In the genomic region with DNA sequence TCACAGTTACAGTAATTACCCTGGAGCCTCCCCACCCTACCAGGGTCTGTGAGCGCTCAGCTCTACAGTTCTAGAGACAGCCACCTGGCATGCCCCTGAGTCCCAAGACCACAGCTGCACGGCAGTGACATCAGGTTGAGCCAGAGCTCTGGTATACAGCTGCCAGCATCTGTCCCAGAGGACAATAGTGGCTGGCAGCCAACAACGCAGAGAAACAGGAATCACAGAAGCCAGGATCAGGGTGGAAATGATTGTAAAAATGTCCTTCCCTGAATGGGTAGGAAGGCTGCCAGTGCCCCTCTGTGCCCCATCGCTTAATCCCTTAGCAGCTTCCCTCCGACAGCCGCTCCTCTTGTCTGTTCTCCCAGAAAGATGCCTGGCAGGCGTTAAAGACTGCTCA, we compare ENCODE assay signal across 13 mouse cellular contexts.
DNase-seq lines count a peak whose midpoint lies in the region; ATAC-seq and TF ChIP-seq lines count a peak whose summit lies in the region.
"Had no signal": no experiment of that assay in that cellular context is flagged by ENCODE, and none has a peak within 500 bp of the region (broad histone marks: within the 10 kb centered on the region; RNA-seq: fewer than 3 reads in every experiment).

No protein-coding gene starts in this region.

- DNase-seq in embryonic facial prominence, embryonic 11.5 days (ENCODE audit: low spot score), result peak; percentile 14
- no peak for DNase-seq in embryonic facial prominence, embryonic 10.5 days (ENCODE audit: low spot score)
- DNase-seq in cerebellum, adult 8-10 months, result no peak
- no peak for DNase-seq in adipocyte (ENCODE audit: low spot score)
- DNase-seq: adrenal gland, adult 2 months; cerebellum, adult 9-10 months; kidney, adult 8-10 months; thymus, postnatal 36 days had no signal

- no peak overlapping the region; the same call in 1 of the 2 replicates for H3K27ac ChIP-seq in embryonic facial prominence, embryonic 11.5 days (replicated peaks; ENCODE audit: low read depth, low read length)
- H3K27ac ChIP-seq in embryonic facial prominence, embryonic 10.5 days (replicated peaks), result no peak overlapping the region
- H3K27ac ChIP-seq in hindbrain, embryonic 15.5 days (replicated peaks), result peak overlapping the region; percentile 71
- no peak overlapping the region for H3K27ac ChIP-seq in hindbrain, embryonic 12.5 days
- H3K27ac ChIP-seq in forebrain, embryonic 16.5 days (ENCODE audit: low read length), result no peak overlapping the region
- H3K27ac ChIP-seq: heart, embryonic 13.5 days had no signal

- no peak overlapping the region for H3ac ChIP-seq in myocyte (ENCODE audit: control insufficient read depth, insufficient read length)

- H3K4me3 ChIP-seq in embryonic facial prominence, embryonic 11.5 days (ENCODE audit: low read depth, low read length), result no peak overlapping the region
- no peak overlapping the region for H3K4me3 ChIP-seq in embryonic facial prominence, embryonic 10.5 days
- H3K4me3 ChIP-seq in hindbrain, embryonic 15.5 days, result no peak overlapping the region
- no peak overlapping the region for H3K4me3 ChIP-seq in hindbrain, embryonic 12.5 days
- H3K4me3 ChIP-seq in forebrain, embryonic 16.5 days (replicated peaks; ENCODE audit: low read length), result no peak overlapping the region
- H3K4me3 ChIP-seq in myocyte, result no peak overlapping the region
- H3K4me3 ChIP-seq: heart, embryonic 13.5 days had no signal

- H3K36me3 ChIP-seq in embryonic facial prominence, embryonic 11.5 days (replicated peaks; ENCODE audit: control insufficient read depth, insufficient read depth, low read depth, low read length), result no peaks in the 10 kb centered on the region
- no peaks in the 10 kb centered on the region for H3K36me3 ChIP-seq in embryonic facial prominence, embryonic 10.5 days (replicated peaks)
- H3K36me3 ChIP-seq in hindbrain, embryonic 15.5 days, result no peaks in the 10 kb centered on the region
- no peaks in the 10 kb centered on the region for H3K36me3 ChIP-seq in hindbrain, embryonic 12.5 days
- H3K36me3 ChIP-seq in forebrain, embryonic 16.5 days (ENCODE audit: control insufficient read depth, insufficient read depth), result no peaks in the 10 kb centered on the region
- H3K36me3 ChIP-seq in myocyte (ENCODE audit: control insufficient read depth, insufficient read depth), result no peaks in the 10 kb centered on the region
- H3K36me3 ChIP-seq: heart, embryonic 13.5 days had no signal

- no peak overlapping the region for H3K4me2 ChIP-seq in embryonic facial prominence, embryonic 11.5 days (ENCODE audit: low read depth, low read length)
- no peak overlapping the region for H3K4me2 ChIP-seq in hindbrain, embryonic 15.5 days
- no peak overlapping the region for H3K4me2 ChIP-seq in hindbrain, embryonic 12.5 days (replicated peaks)
- no peak overlapping the region for H3K4me2 ChIP-seq in forebrain, embryonic 16.5 days (ENCODE audit: low read length)
- peak overlapping the region; percentile 18 for H3K4me2 ChIP-seq in myocyte (ENCODE audit: low read depth)
- H3K4me2 ChIP-seq: heart, embryonic 13.5 days had no signal

- H3K27me3 ChIP-seq in embryonic facial prominence, embryonic 11.5 days (ENCODE audit: control insufficient read depth, insufficient read depth, low read length), result no peaks in the 10 kb centered on the region
- H3K27me3 ChIP-seq in embryonic facial prominence, embryonic 10.5 days (replicated peaks; ENCODE audit: low read depth, poor library complexity, severe bottlenecking), result no peaks in the 10 kb centered on the region
- no peaks in the 10 kb centered on the region for H3K27me3 ChIP-seq in hindbrain, embryonic 15.5 days
- no peaks in the 10 kb centered on the region for H3K27me3 ChIP-seq in hindbrain, embryonic 12.5 days
- no peaks in the 10 kb centered on the region for H3K27me3 ChIP-seq in forebrain, embryonic 16.5 days (replicated peaks; ENCODE audit: control insufficient read depth, insufficient read depth, low read length)
- H3K27me3 ChIP-seq in myocyte (ENCODE audit: control insufficient read depth, insufficient read depth, insufficient read length), result no peaks in the 10 kb centered on the region
- H3K27me3 ChIP-seq: heart, embryonic 13.5 days had no signal

- ATAC-seq in embryonic facial prominence, embryonic 11.5 days (replicated peaks; ENCODE audit: insufficient number of reproducible peaks, low FRiP score, low TSS enrichment, low read depth), result no peak
- peak; percentile 85; the same call in 1 of the 2 replicates for ATAC-seq in hindbrain, embryonic 15.5 days (ENCODE audit: low FRiP score, low read depth)
- ATAC-seq in hindbrain, embryonic 12.5 days (ENCODE audit: low FRiP score), result no peak
- ATAC-seq in forebrain, embryonic 16.5 days, result peak; percentile 58; the same call in 1 of the 2 replicates

- no peak for TF ChIP-seq POLR2A in myocyte (IDR thresholded peaks at IDR 0.05; ENCODE audit: insufficient read length, low read depth)

- H3K9ac ChIP-seq in embryonic facial prominence, embryonic 11.5 days (replicated peaks; ENCODE audit: low read length), result no peak overlapping the region
- no peak overlapping the region for H3K9ac ChIP-seq in hindbrain, embryonic 15.5 days
- H3K9ac ChIP-seq in hindbrain, embryonic 12.5 days, result no peak overlapping the region
- no peak overlapping the region for H3K9ac ChIP-seq in forebrain, embryonic 16.5 days (replicated peaks; ENCODE audit: low read depth, low read length)
- H3K9ac ChIP-seq: heart, embryonic 13.5 days had no signal

- no peaks in the 10 kb centered on the region for H3K4me1 ChIP-seq in embryonic facial prominence, embryonic 11.5 days (ENCODE audit: control insufficient read depth, insufficient read depth, low read length)
- H3K4me1 ChIP-seq in embryonic facial prominence, embryonic 10.5 days, result peaks cover 9% of the 10 kb centered on the region; the same call in 1 of the 2 replicates
- peaks cover 24% of the 10 kb centered on the region for H3K4me1 ChIP-seq in hindbrain, embryonic 15.5 days (replicated peaks)
- peaks cover 16% of the 10 kb centered on the region; the same call in 1 of the 2 replicates for H3K4me1 ChIP-seq in hindbrain, embryonic 12.5 days
- peaks cover 17% of the 10 kb centered on the region for H3K4me1 ChIP-seq in forebrain, embryonic 16.5 days (replicated peaks; ENCODE audit: control insufficient read depth, insufficient read depth, low read length)

- no peaks in the 10 kb centered on the region for H3K9me3 ChIP-seq in embryonic facial prominence, embryonic 11.5 days (replicated peaks; ENCODE audit: control insufficient read depth, low read length)
- H3K9me3 ChIP-seq in embryonic facial prominence, embryonic 10.5 days, result no peaks in the 10 kb centered on the region
- H3K9me3 ChIP-seq in hindbrain, embryonic 15.5 days, result no peaks in the 10 kb centered on the region
- H3K9me3 ChIP-seq in hindbrain, embryonic 12.5 days (replicated peaks), result no peaks in the 10 kb centered on the region
- H3K9me3 ChIP-seq in forebrain, embryonic 16.5 days (ENCODE audit: control insufficient read depth, low read length), result no peaks in the 10 kb centered on the region
- H3K9me3 ChIP-seq: heart, embryonic 13.5 days had no signal

- H3K79me2 ChIP-seq in myocyte (ENCODE audit: control insufficient read depth, insufficient read depth), result no peaks in the 10 kb centered on the region

- 69% methylated on average over 7 of the region's 7 CpGs for WGBS in embryonic facial prominence, embryonic 11.5 days
- 77% methylated on average over 7 of the region's 7 CpGs for WGBS in embryonic facial prominence, embryonic 10.5 days
- 34% methylated on average over 7 of the region's 7 CpGs for WGBS in hindbrain, embryonic 15.5 days
- WGBS in hindbrain, embryonic 12.5 days, result 65% methylated on average over 7 of the region's 7 CpGs
- 35% methylated on average over 7 of the region's 7 CpGs for WGBS in forebrain, embryonic 16.5 days

TF ChIP-seq in myocyte, 11 proteins besides CTCF, POLR2A, EP300 and RAD21:
- no peak for TF ChIP-seq CEBPB (IDR thresholded peaks at IDR 0.05; ENCODE audit: insufficient read depth, poor library complexity, severe bottlenecking)
- TF ChIP-seq MYOG (IDR thresholded peaks at IDR 0.05; ENCODE audit: control insufficient read depth in 1 of 3, insufficient read depth in 1 of 3, insufficient read length in 2 of 3, low read depth in 2 of 3), result no peak
- TF ChIP-seq MAX (IDR thresholded peaks at IDR 0.05; ENCODE audit: low read depth), result no peak
- TF ChIP-seq TCF12 (IDR thresholded peaks at IDR 0.05; ENCODE audit: insufficient read depth, poor library complexity, severe bottlenecking), result no peak
- no peak for TF ChIP-seq E2F4 (IDR thresholded peaks at IDR 0.05; ENCODE audit: insufficient read depth)
- peak in 1 of 3 experiments; percentile 52 for TF ChIP-seq MYOD1 (IDR thresholded peaks at IDR 0.05; ENCODE audit: control insufficient read depth in 1 of 3, insufficient read length in 2 of 3, low read depth in 2 of 3)

Comparison
In these comparisons a context has a peak if more than half of its experiments do, and no peak if none do; other contexts are left out.
1. ATAC-seq: peak in hindbrain, embryonic 15.5 days (single experiment) and forebrain, embryonic 16.5 days (single experiment); none in embryonic facial prominence, embryonic 11.5 days (single experiment) and hindbrain, embryonic 12.5 days (single experiment).